Mouse (Mus musculus): ENCODE measurements around the gene Foxa3. TPM values are rescaled to one million over a fixed set of nuclear protein-coding genes. Genes with fewer than 3 reads are reported as not detected.

The Foxa3 gene
- total and polyA plus RNA-seq, 2 experiments = 31.2 to 54.1 TPM

DNA sequence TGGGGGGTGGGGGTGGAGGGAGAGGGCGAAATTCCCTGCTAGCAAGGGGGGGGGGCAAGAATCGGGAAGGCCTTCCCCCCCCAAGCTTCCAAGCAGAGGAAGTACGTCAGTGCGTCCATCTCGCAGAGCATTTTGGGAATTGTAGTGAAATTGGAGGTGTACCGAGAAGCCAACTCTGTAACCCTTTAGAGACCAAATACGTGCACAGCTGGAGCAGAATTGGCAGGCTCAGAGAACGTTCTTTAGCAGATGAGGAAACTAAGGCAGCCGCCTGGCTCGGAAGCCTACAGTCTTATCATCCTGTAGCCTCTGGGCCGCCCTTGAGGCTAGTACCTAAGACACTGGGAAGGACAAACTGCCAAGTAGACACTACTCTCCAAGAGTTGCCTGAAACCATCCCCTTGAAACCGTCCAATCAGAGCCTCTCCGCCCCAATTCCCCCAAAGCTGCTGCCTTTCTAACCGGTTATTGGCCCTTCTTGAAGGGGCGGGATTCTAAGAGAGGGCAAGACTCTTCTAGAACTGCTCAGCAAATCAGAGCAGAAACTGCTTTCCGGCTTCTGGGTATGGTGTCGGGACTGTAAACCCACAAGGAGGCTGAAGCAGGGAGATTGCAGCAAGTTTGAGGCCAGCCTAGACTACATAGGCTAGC is 20.4 kb downstream of the Foxa3 start:
- Histone ChIP-seq H3K4me1 (ENCODE audit: control insufficient read depth, insufficient read depth, low read length) (peaks cover 24% of the 10 kb centered on the region), H3K9ac (ENCODE audit: low read depth, low read length) (peak overlapping the region; percentile 85), H3K27me3 (ENCODE audit: control insufficient read depth, insufficient read depth, low read length) (no peaks in the 10 kb centered on the region), H3K79me2 (ENCODE audit: control insufficient read depth, insufficient read depth, low read length) (peaks cover 18% of the 10 kb centered on the region), H3K4me3 (ENCODE audit: insufficient read depth, low read depth, low read length) (peak overlapping the region; percentile 44), H3K36me3 (ENCODE audit: control insufficient read depth, insufficient read depth, low read length) (no peaks in the 10 kb centered on the region), H3K27ac (replicated peaks; ENCODE audit: insufficient read depth, low read depth, low read length) (peak overlapping the region; percentile 74)
- peak; percentile 93 for DNase-seq (ENCODE audit: extremely low read depth, low read depth, low spot score)
- 1% methylated on average over 17 of the region's 17 CpGs for WGBS
- TF ChIP-seq CTCF (IDR thresholded peaks at IDR 0.05; ENCODE audit: low read depth, low read length) (no peak), POLR2A (IDR thresholded peaks at IDR 0.05; ENCODE audit: extremely low read depth, insufficient read depth, low read length) (no peak)

DNA sequence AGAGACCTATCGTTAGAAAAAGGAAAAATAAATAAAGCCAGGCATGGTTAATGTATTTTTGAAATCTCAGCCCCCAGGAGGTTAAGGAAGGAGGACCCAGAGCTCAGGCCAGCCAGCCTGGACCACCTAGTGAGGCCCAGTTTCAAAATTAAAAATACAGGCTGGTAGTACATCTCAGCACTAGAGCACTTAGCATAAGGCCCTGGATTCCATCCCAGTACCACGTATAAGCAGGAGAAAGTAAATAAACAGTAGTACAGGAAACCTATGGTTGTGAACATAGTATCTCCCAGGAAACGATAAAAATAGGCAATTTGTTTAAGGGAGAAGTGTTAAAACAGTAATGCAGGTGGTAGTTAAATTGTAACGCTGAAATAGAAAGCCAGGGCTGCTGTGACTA is 21.2 kb downstream of the Foxa3 start:
- Histone ChIP-seq H3K79me2 (ENCODE audit: control insufficient read depth, insufficient read depth, low read length) (peaks cover 18% of the 10 kb centered on the region), H3K9ac (ENCODE audit: low read depth, low read length) (peak overlapping the region; percentile 85), H3K4me3 (ENCODE audit: insufficient read depth, low read depth, low read length) (peak overlapping the region; percentile 44; the same call in 1 of the 2 replicates), H3K36me3 (ENCODE audit: control insufficient read depth, insufficient read depth, low read length) (no peaks in the 10 kb centered on the region), H3K27me3 (ENCODE audit: control insufficient read depth, insufficient read depth, low read length) (no peaks in the 10 kb centered on the region), H3K27ac (replicated peaks; ENCODE audit: insufficient read depth, low read depth, low read length) (no peak overlapping the region), H3K4me1 (ENCODE audit: control insufficient read depth, insufficient read depth, low read length) (peaks cover 17% of the 10 kb centered on the region)
- TF ChIP-seq POLR2A (IDR thresholded peaks at IDR 0.05; ENCODE audit: extremely low read depth, insufficient read depth, low read length) (no peak), CTCF (IDR thresholded peaks at IDR 0.05; ENCODE audit: low read depth, low read length) (no peak)
- 7% methylated on average over 4 of the region's 4 CpGs for WGBS
- DNase-seq (ENCODE audit: extremely low read depth, low read depth, low spot score) = no peak

DNA sequence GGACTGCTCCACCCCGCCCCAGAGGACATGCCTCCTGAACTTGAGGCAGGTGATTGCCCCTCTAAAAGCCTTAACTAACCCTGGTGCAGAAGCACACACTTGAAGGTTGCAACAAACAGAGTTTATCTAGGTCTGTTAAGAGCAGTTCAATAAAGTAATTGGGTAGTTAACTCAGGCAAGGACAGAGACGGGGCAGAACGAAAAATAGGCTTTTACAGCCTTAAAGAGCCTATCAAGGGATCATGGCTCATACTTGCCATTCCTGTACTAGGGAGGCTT is 21.6 kb downstream of the Foxa3 start:
- Histone ChIP-seq H3K79me2 (ENCODE audit: control insufficient read depth, insufficient read depth, low read length) (peaks cover 18% of the 10 kb centered on the region), H3K27ac (replicated peaks; ENCODE audit: insufficient read depth, low read depth, low read length) (peak overlapping the region; percentile 3; the same call in 1 of the 2 replicates), H3K27me3 (ENCODE audit: control insufficient read depth, insufficient read depth, low read length) (no peaks in the 10 kb centered on the region), H3K9ac (ENCODE audit: low read depth, low read length) (no peak overlapping the region), H3K4me3 (ENCODE audit: insufficient read depth, low read depth, low read length) (no peak overlapping the region), H3K36me3 (ENCODE audit: control insufficient read depth, insufficient read depth, low read length) (no peaks in the 10 kb centered on the region), H3K4me1 (ENCODE audit: control insufficient read depth, insufficient read depth, low read length) (peaks cover 16% of the 10 kb centered on the region)
- WGBS = 73% methylated on average over 3 of the region's 3 CpGs
- TF ChIP-seq POLR2A (IDR thresholded peaks at IDR 0.05; ENCODE audit: extremely low read depth, insufficient read depth, low read length) (no peak), CTCF (IDR thresholded peaks at IDR 0.05; ENCODE audit: low read depth, low read length) (no peak)
- no peak for DNase-seq (ENCODE audit: extremely low read depth, low read depth, low spot score)

DNA sequence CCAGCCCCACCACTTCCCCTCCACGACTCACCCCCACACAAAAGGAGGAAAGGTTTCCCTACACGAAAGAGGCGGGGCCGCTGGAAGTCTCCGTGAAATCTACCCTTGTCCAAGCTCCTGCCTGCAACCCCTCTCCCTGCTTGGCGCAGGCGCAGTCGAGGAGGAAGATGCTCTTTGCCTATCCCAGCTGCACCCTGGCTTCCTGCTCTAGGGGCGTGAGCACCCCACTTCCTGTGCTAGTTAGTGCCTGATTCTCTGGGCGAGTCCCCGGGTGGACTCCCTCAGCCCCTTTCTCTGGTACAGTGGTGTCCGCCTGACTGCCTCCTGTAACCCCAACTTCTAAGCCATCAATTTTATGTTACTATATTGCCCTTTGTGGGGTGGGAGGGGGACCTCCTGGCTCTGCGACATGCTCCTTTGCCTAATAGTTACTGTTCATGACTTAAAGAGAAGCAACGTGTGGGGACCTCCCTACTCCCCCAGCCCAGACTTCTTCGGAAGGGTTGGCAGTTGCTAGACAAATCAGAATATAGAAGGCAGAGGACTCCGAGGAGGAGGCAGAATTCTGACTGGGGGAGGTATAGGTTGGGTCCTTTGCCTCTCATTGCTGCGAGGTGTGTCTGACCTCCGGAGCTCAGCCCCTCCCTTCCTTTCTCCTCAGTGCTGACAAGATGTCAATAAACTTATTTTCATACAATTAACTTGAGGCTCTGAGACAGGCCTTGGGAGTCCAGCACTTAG is 22.1 kb downstream of the Foxa3 start:
- H3K4me1 ChIP-seq (ENCODE audit: control insufficient read depth, insufficient read depth, low read length) = peaks cover 14% of the 10 kb centered on the region
- no peaks in the 10 kb centered on the region for H3K27me3 ChIP-seq (ENCODE audit: control insufficient read depth, insufficient read depth, low read length)
- no peaks in the 10 kb centered on the region for H3K36me3 ChIP-seq (ENCODE audit: control insufficient read depth, insufficient read depth, low read length)
- H3K9ac ChIP-seq (ENCODE audit: low read depth, low read length) = peak overlapping the region; percentile 46
- WGBS = 61% methylated on average over 18 of the region's 18 CpGs
- peaks cover 18% of the 10 kb centered on the region for H3K79me2 ChIP-seq (ENCODE audit: control insufficient read depth, insufficient read depth, low read length)
- peak overlapping the region; percentile 3 for H3K27ac ChIP-seq (replicated peaks; ENCODE audit: insufficient read depth, low read depth, low read length)
- no peak for TF ChIP-seq POLR2A (IDR thresholded peaks at IDR 0.05; ENCODE audit: extremely low read depth, insufficient read depth, low read length)
- TF ChIP-seq CTCF (IDR thresholded peaks at IDR 0.05; ENCODE audit: low read depth, low read length) = no peak
- DNase-seq (ENCODE audit: extremely low read depth, low read depth, low spot score) = no peak
- H3K4me3 ChIP-seq (ENCODE audit: insufficient read depth, low read depth, low read length) = peak overlapping the region; percentile 57

DNA sequence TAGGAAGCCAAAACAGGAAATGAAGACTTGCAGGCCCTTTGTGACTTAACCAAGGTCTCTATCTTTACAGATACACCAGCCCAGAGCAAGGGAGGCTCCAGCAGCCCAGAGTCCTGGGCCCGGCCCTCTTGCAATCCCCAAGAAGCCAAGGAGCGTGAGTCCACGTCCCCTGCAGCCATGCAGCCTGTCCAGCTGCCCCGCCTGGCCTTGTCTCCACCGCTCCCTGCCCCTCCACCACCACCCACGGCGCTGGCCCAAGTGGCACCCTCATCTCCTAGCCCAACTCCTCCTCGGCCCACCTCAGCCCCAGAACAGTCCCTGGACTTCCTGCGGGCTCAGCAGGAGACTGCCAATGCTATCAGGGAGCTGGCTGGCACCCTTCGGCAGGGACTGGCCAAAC is 22.9 kb downstream of the Foxa3 start:
- no peaks in the 10 kb centered on the region for H3K36me3 ChIP-seq (ENCODE audit: control insufficient read depth, insufficient read depth, low read length)
- 66% methylated on average over 10 of the region's 10 CpGs for WGBS
- H3K27me3 ChIP-seq (ENCODE audit: control insufficient read depth, insufficient read depth, low read length) = no peaks in the 10 kb centered on the region
- no peak overlapping the region for H3K27ac ChIP-seq (replicated peaks; ENCODE audit: insufficient read depth, low read depth, low read length)
- peak overlapping the region; percentile 57 for H3K4me3 ChIP-seq (ENCODE audit: insufficient read depth, low read depth, low read length)
- no peak for DNase-seq (ENCODE audit: extremely low read depth, low read depth, low spot score)
- peak overlapping the region; percentile 58 for H3K9ac ChIP-seq (ENCODE audit: low read depth, low read length)
- TF ChIP-seq POLR2A (IDR thresholded peaks at IDR 0.05; ENCODE audit: extremely low read depth, insufficient read depth, low read length) (no peak), CTCF (IDR thresholded peaks at IDR 0.05; ENCODE audit: low read depth, low read length) (no peak)
- H3K79me2 ChIP-seq (ENCODE audit: control insufficient read depth, insufficient read depth, low read length) = peaks cover 12% of the 10 kb centered on the region
- peaks cover 10% of the 10 kb centered on the region for H3K4me1 ChIP-seq (ENCODE audit: control insufficient read depth, insufficient read depth, low read length)

DNA sequence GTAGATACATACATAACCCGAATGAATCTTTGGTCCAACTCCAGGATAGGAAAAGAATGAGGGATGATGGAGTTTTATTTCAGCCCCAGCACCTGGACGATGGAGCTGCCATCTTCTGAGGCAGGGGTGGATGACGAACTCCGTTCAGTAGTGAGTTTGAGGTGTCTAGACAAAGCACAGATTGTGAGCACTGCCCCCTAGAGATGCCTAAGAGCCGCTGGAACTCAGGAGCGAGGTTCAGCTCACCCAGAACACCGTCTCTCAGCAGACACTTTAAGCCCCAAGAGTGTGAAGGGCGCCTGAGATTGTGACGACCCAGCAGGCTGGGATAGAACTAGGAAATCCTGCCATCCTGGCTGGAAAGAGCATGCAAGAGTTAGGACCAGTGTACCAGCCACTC is 24.5 kb downstream of the Foxa3 start:
- Histone ChIP-seq H3K27me3 (ENCODE audit: control insufficient read depth, insufficient read depth, low read length) (no peaks in the 10 kb centered on the region), H3K36me3 (ENCODE audit: control insufficient read depth, insufficient read depth, low read length) (no peaks in the 10 kb centered on the region), H3K9ac (ENCODE audit: low read depth, low read length) (no peak overlapping the region), H3K4me3 (ENCODE audit: insufficient read depth, low read depth, low read length) (no peak overlapping the region), H3K4me1 (ENCODE audit: control insufficient read depth, insufficient read depth, low read length) (0 out of 2 replicates have a peak, but pooled peaks cover 3% of the 10 kb centered on the region), H3K79me2 (ENCODE audit: control insufficient read depth, insufficient read depth, low read length) (no peaks in the 10 kb centered on the region), H3K27ac (replicated peaks; ENCODE audit: insufficient read depth, low read depth, low read length) (no peak overlapping the region)
- peak; percentile 21; the same call in 1 of the 2 replicates for TF ChIP-seq CTCF (IDR thresholded peaks at IDR 0.05; ENCODE audit: low read depth, low read length)
- TF ChIP-seq POLR2A (IDR thresholded peaks at IDR 0.05; ENCODE audit: extremely low read depth, insufficient read depth, low read length) = no peak
- 61% methylated on average over 9 of the region's 9 CpGs for WGBS
- DNase-seq (ENCODE audit: extremely low read depth, low read depth, low spot score) = no peak
